Mouse (Mus musculus): ENCODE data around the gene Gm21954.

Gene Gm21954

DNA sequence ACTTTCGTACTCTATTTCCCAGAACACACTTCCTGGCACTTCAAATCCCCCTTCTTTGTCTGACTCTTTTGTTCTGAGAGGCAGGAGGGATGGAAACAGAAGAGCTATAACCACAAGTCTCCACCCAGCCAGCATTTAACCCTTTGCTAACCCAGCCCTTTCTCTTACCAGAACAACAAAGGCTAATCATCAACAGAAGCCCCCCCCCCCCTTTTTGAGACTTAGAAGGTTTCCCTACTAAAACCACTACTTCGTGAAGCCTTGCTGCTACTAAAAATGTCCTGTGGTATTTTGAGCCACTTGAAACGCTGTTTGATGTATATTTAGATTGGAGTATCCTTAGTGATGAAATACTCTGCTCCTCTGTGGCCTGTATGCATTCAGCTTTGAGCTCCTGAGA is 52.7 kb downstream of the Gm21954 start:
- no peak for DNase-seq (ENCODE audit: low spot score)

- no peak for DNase-seq (ENCODE audit: low spot score)
Measured at GRCm38 (mm10) chr3:55418845-55419244, 53.2 kb downstream of the Gm21954 start.

DNA sequence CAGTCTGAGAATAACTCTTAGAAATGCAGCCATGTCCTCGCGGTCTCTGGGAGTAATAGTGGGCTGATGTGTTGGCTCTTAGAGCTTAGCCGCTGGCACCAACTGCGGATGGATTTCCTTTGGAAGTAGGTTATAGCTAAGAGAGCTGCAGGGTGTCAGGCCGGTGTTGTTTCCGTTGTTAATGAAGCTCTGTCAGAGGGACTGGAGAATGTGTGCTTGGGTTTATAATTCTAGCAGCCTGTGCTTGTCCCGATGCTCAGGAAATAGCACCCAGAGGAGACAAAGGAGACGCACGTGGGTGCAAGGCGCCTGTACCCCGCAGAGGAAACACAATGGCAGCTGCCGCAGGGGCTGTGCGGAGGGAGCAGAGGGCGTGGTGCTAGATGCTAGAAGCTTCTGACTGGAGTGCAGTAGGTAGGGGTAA is 56.5 kb downstream of the Gm21954 start:
- no peak for DNase-seq (ENCODE audit: low spot score)

All from urinary bladder, postnatal 25 days (tissue).